10 mouse cellular contexts compared by ENCODE assay signal in the genomic region with DNA sequence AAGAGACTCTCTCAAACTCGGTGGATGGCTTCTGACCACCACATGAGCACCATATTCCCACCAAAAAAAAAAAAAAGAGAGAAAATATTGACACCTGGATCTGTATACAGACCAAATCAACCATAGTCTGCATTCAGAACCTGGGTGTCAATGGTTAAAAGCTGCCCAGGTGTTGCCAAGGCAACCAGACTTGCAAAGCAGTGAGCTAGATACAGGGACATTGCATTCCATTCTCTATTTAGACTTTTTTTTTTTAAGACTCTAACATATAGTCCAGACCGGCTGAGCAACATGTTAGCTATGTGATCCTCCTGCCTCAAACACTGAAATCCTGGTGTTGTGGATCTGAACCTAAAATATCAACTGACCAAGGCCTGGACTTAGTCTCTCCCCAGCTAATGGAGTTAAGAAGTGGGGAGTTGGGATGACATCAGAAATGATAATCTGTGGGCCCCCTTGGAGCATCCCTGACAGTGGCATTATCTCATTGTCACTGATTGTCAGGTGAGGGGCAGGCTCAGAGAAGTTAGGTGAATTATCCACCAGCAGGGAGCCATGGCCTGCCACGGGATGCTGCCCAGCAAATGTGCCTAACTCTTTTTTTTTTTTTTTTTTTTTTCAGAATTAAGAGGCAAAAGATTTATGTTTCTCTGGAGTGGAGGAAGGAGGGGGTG.
DNase-seq lines count a peak whose midpoint lies in the region; ATAC-seq lines count a peak whose summit lies in the region.
"Had no signal": no experiment of that assay in that cellular context is flagged by ENCODE, and none has a peak within 500 bp of the region (broad histone marks: within the 10 kb centered on the region; RNA-seq: fewer than 3 reads in every experiment).

No protein-coding gene starts in this region.

- H3K36me3 ChIP-seq in lung, embryonic 15.5 days = no peaks in the 10 kb centered on the region
- H3K36me3 ChIP-seq in embryonic facial prominence, embryonic 11.5 days (replicated peaks; ENCODE audit: control insufficient read depth, insufficient read depth, low read depth, low read length) = no peaks in the 10 kb centered on the region
- no peaks in the 10 kb centered on the region for H3K36me3 ChIP-seq in neural tube, embryonic 13.5 days
- H3K36me3 ChIP-seq: embryonic facial prominence, embryonic 15.5 days had no signal

- H3K4me3 ChIP-seq in lung, embryonic 15.5 days = no peak overlapping the region
- H3K4me3 ChIP-seq in embryonic facial prominence, embryonic 11.5 days (ENCODE audit: low read depth, low read length) = no peak overlapping the region
- H3K4me3 ChIP-seq in neural tube, embryonic 13.5 days = no peak overlapping the region
- H3K4me3 ChIP-seq: embryonic facial prominence, embryonic 15.5 days had no signal

- H3K27ac ChIP-seq in lung, embryonic 15.5 days = peak overlapping the region; percentile 18; the same call in 1 of the 2 replicates
- H3K27ac ChIP-seq in embryonic facial prominence, embryonic 11.5 days (replicated peaks; ENCODE audit: low read depth, low read length) = no peak overlapping the region
- H3K27ac ChIP-seq in neural tube, embryonic 13.5 days (replicated peaks) = no peak overlapping the region
- H3K27ac ChIP-seq: embryonic facial prominence, embryonic 15.5 days had no signal

- no peaks in the 10 kb centered on the region for H3K27me3 ChIP-seq in lung, embryonic 15.5 days
- H3K27me3 ChIP-seq in embryonic facial prominence, embryonic 11.5 days (ENCODE audit: control insufficient read depth, insufficient read depth, low read length) = no peaks in the 10 kb centered on the region; the same call in 1 of the 2 replicates
- H3K27me3 ChIP-seq in neural tube, embryonic 13.5 days = no peaks in the 10 kb centered on the region

- DNase-seq in frontal cortex, postnatal 25 days (ENCODE audit: low spot score in 2 of 2) = no peak
- no peak for DNase-seq in lung, postnatal 36 days
- DNase-seq in embryonic facial prominence, embryonic 11.5 days (ENCODE audit: low spot score) = peak; percentile 43
- no peak for DNase-seq in T-cell, adult 2 months (ENCODE audit: low spot score)
- DNase-seq in adrenal gland, adult 2 months = no peak

- 46% methylated on average over 3 of the region's 3 CpGs for WGBS in lung, embryonic 15.5 days
- WGBS in embryonic facial prominence, embryonic 11.5 days = 27% methylated on average over 3 of the region's 3 CpGs
- 23% methylated on average over 3 of the region's 3 CpGs for WGBS in neural tube, embryonic 13.5 days

- no peak overlapping the region for H3K4me2 ChIP-seq in lung, embryonic 15.5 days
- H3K4me2 ChIP-seq in embryonic facial prominence, embryonic 11.5 days (ENCODE audit: low read depth, low read length) = no peak overlapping the region
- H3K4me2 ChIP-seq in neural tube, embryonic 13.5 days = no peak overlapping the region
- H3K4me2 ChIP-seq: embryonic facial prominence, embryonic 15.5 days had no signal

- peak; percentile 57; the same call in 1 of the 2 replicates for ATAC-seq in frontal cortex, adult (ENCODE audit: low TSS enrichment)
- 0 out of 2 replicates have a peak, but pooled peaks have one; percentile 12 for ATAC-seq in lung, embryonic 15.5 days (ENCODE audit: borderline replicate concordance, extremely low read depth, low FRiP score, low TSS enrichment)
- peak; percentile 3; the same call in 1 of the 2 replicates for ATAC-seq in embryonic facial prominence, embryonic 11.5 days (replicated peaks; ENCODE audit: insufficient number of reproducible peaks, low FRiP score, low TSS enrichment, low read depth)
- ATAC-seq in neural tube, embryonic 13.5 days (ENCODE audit: low read depth) = peak; percentile 40
- ATAC-seq: inflammation-experienced regulatory T-cells, adult 6 months had no signal

- no peaks in the 10 kb centered on the region for H3K9me3 ChIP-seq in lung, embryonic 15.5 days
- no peaks in the 10 kb centered on the region for H3K9me3 ChIP-seq in embryonic facial prominence, embryonic 11.5 days (replicated peaks; ENCODE audit: control insufficient read depth, low read length)
- no peaks in the 10 kb centered on the region for H3K9me3 ChIP-seq in neural tube, embryonic 13.5 days
- H3K9me3 ChIP-seq: embryonic facial prominence, embryonic 15.5 days had no signal

- peaks cover 14% of the 10 kb centered on the region for H3K4me1 ChIP-seq in lung, embryonic 15.5 days
- H3K4me1 ChIP-seq in embryonic facial prominence, embryonic 11.5 days (ENCODE audit: control insufficient read depth, insufficient read depth, low read length) = peaks cover 4% of the 10 kb centered on the region
- peaks cover 17% of the 10 kb centered on the region for H3K4me1 ChIP-seq in neural tube, embryonic 13.5 days (replicated peaks)

- H3K9ac ChIP-seq in lung, embryonic 15.5 days = no peak overlapping the region
- no peak overlapping the region for H3K9ac ChIP-seq in embryonic facial prominence, embryonic 11.5 days (replicated peaks; ENCODE audit: low read length)
- no peak overlapping the region for H3K9ac ChIP-seq in neural tube, embryonic 13.5 days
- H3K9ac ChIP-seq: embryonic facial prominence, embryonic 15.5 days had no signal

Comparison
In these comparisons a context has a peak if more than half of its experiments do, and no peak if none do; other contexts are left out.
1. ATAC-seq: peak in every context shown above with its lines; median percentile 57 in frontal cortex, adult; 40 in neural tube, embryonic 13.5 days; 12 in lung, embryonic 15.5 days; 3 in embryonic facial prominence, embryonic 11.5 days.